Mouse (Mus musculus) NIH3T3 (cell line): ENCODE results near the gene Mfsd9.
"Not testable (repeated sequence)": the region's sequence is repeated elsewhere in the genome, so short reads cannot be mapped to it uniquely, and the experiment has no call there.

Experiments
- DNase-seq: peaks from one replicate; pipeline ENCODE4 v3.0.0-alpha.2; 2012; ENCODE audit warnings: low read depth

The Mfsd9 gene

DNA sequence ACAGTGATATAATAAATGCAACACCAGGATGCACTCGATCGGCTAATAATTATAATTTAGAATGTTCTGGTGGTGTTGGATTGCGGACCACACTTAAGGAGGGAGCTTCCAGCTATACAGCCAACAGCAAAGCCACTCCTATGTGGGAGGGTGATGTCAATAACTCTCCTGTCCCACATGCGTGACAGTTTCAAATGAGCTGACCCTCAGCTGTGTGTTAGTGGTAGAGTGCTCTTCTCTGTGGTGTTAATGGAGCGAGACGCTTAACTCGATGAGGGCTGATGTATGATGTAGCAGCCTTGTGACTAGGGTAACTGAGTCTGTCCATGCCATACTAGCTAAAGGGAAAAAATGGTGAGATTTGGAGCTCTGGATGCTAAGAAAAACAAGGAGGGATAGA lies 7.0 kb downstream of the Mfsd9 start:
- DNase-seq = no peak

DNA sequence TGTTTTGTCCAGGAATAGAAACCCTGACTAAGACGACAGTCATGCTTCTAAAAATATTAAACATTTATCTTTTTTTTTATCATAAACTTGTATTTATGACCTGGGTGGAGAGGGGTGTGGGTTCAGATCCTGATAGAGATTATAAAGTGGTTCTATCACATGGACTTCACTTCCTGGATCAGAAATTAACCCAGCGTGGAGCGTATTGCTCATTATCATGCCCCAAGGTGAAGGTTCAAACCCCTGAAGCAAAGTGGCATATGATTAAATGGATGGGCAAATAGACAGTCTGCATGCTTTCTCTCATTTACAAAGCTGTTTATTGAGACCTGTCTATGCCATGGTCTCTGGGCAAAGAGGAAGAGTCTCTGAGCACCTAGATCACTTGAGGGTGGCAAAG lies 13.7 kb downstream of the Mfsd9 start:
- no peak for DNase-seq

DNA sequence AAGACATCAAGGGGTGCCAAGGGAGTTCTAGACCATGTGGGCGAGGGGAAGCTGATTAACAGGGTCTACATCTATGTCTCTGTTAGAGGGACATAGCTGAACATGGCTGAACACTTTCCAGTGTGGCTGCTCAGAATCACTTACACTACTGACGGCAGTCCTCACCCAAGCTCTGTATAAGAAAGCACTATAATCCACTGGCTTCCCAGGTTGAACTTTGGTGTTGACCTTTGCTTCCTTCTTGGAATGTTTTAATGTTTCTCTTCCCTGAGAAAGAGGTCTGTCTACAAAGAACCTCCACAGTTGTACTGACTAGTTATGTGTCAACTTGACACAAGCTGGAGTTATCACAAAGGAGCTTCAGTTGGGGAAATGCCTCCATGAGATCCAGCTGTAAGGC lies 14.4 kb downstream of the Mfsd9 start:
- no peak for DNase-seq

DNA sequence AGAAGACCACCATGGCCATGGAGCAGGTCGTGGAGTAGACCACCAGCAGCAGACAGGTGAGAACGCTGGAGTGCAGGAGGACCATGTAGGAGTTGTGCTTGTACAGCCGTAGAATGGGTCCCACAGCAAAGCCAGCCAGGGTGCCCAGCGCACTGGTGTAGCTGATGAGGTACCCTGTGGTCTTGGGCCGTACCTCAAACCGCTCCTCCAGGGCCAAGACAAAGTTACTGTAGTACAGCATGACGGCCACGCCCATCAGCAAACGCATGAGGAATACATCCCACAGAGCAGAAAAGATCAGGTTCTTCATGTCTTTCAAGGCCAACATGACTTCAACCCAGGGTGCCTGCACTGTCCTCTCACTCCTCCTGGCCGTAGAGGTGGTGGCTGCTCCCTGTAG lies 16.4 kb downstream of the Mfsd9 start:
- no peak for DNase-seq

DNA sequence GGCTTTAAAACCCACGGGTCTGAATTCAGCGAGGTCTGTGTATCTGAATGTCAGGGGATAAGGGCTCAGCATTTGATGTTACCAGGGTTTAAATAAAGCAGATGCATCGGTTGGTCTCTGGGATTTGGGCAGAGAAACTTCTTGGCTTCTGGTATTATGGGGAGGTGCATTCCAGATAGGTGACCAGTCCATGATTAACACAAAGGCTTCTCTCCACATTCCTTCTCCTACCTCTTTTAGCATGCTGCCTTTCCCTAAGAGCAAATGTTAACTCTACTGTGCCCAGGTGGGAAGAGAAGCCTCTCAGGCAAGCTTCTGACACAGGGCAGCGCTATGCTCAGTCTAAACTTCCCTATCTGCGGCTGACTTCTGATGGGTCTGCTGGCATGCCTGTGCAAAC lies 17.3 kb downstream of the Mfsd9 start:
- DNase-seq = peak; percentile 32

DNA sequence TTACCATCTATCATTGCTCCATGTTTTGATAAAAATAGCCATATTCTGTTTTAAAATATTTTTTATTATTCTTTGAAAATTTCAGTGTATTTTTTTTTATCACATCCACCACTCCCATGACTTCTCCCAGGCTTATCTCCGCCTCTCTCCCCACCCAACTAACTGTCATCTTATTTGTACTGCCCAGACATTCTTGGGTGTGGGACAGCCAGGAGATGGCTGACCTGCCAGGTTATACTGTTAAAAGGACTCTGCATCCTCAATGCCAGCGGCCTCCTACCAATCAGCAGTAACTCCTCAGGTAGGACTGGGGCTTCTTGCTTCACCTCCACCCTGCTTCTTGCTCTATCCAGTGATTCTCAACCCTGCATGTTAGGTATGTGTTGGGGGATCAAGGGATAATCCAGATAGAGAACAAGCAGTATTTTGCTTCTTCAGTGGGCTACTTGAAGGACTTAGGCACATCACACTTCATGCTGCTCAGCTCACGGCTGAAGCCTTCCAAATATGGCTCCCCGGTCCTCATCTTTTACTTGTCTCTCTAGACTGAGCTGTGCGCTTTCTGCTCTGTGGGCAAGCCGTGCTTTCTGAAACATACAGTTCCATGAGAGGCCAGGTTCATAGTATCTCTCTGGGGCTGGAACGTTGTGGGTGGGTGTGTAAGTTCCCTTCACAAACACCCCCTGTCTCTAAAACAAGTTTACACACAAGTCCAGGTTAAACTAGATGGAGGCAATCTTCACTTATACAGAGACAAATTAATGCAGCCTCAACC lies 19.1 kb downstream of the Mfsd9 start:
- no peak for DNase-seq

DNA sequence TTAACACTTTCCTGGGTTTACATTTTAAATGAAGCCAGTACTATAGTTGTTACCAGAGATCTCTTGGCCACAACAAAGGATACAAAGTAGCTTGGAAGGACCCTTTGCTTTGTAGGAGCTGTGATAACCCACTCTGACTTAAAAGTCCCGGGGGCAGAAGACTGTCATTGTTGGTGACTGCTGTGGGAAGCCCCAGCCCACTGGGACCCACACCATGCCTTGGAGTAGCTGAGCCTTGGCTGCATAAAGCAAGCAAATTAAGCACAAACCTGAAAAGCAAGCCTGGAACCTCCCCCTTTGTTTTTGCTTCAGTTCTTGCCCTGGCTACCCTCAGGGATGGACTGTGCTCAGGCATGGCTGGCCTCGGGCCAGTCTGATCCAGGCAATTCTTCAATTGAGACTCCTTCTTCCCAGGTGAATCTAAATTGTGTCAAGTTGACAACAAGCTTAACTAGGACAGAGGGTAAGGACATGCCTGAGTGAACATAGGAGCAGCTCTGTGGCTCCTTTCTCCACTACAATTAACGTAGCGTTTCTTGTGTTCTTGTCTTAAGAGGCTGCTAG lies 21.1 kb downstream of the Mfsd9 start:
- no peak for DNase-seq

DNA sequence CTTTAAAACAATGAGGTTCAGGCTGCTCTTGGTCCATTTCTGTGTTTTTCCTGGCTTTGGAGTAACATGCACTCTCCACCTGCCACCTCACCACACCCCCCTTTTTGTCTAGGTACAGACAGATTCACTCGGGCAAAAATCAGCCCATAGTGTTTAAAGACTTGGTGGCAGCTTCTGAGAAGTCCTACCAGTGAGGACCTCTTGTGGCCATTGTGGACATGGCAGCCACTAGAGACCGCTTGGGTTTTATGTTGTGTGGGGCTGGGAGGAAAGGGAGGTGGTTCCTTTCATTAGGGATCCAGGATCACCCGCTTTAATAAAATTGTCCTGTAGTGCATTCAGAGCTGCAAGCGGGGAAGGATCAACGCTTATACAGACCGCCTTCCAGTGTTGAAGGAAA lies 21.9 kb downstream of the Mfsd9 start:
- peak; percentile 46 for DNase-seq

DNA sequence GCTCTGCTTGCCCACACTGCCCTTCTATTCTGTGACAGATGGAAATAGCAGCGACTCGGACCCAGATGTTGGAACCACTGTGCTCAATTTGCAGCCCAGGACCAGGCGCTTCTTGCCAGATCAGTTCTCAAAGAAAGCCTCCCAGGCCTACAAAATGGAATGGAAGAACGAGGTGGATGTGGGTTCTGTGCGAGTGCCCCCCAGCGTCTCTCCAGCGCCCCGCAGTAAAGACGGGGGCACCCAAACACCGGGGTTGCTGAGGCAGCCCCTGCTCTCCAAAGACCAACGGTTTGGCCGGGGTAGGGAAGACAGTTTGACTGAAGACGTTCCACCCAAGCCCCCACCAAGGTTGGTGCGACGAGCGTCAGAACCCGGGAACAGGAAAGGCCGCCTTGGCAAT lies 22.9 kb downstream of the Mfsd9 start:
- no peak for DNase-seq

DNA sequence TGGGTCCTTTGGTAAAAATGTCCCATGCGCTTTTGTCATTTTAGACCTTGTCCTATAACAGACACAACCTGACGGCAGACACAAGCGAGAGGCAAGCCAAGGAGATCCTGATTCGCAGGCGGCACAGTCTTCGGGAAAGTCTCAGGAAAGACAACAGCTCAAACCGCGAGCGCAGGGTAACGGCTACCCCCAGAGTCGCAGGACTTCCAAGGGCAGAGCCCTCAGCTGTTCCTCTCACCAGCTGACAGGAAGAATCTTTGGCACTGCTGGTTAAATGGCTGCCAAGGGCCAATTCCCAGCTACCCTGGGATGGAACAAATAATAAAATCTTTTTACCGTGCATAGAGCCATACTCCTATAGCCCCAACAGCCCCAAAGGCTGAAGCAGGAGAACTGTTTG lies 25.0 kb downstream of the Mfsd9 start:
- no peak for DNase-seq

DNA sequence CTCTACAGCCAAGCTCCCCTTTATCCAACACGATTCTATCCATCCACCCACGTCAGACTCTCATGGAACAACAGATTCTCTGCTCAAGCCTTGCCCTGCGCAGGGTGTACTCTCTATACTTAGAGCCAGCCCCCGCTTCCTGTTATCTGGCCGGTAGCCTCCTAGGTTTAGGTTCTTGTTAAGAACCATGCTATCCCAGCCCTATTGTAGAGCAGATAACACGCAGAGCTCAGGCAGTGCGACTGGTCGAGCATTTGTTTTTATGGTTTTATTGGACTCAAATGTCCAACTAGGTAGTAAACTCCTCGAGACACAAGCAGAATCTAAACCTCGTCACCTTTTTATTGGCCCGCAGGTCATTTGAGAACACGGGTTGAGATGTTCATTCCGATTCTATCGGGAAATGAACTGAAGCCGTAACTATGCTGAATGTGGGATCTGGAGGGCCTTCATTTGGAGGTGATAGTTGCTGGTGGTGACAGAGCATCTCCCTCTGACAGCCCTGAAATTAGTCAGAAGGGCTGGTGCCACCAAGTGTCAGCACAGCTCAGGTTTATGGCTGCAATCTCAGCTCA lies 25.7 kb downstream of the Mfsd9 start:
- DNase-seq = no peak

DNA sequence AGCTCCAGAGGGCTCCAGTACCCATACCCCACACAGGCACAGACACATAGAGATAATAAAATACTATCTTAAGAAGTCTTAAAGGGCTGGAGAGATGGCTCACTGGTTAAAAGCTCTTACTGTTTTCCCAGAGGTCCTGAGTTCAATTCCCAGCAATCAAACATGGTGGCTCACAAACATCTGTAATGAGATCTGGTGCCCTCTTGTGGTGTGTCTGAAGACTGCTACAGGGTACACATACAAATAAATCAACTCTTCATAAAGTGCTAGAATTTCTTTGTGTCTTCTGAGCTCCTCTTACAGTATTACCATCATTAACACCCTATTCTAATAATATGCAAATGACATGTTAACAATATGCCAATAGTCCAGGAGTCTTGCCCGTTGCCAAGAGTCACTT lies 26.4 kb downstream of the Mfsd9 start:
- no peak for DNase-seq

DNA sequence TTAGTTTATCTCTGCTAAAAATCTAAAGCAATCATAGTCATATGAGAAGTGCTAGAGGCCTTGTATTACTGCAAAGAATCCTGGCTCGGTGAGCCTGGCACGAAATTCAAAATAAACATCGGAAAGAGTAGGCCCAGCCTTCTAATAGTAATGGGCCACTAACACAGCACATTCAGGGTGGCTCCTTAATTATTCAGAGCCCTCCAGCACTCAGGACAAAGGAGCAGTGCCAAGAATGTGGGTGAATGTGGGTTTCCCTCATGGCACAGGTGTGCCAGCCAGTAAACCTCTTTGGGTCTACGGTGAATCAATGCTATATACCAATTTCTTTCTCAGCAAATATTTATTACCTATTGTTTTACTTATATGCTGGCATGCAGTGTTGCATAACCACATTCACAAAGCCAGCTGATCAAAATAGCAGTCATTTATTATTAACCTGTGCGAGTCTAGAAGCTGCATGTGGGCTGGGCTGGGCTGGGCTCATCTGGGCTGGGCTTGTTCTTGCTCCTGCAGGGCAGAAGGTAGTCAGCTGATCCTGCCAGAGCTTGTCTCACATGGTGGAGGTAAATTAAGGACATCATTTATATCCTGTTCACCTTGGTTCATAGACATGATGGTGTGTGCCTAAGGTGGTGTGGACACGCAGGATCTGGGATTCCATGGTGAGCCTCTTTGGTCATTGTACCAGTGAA lies 30.6 kb downstream of the Mfsd9 start:
- no peak for DNase-seq

DNA sequence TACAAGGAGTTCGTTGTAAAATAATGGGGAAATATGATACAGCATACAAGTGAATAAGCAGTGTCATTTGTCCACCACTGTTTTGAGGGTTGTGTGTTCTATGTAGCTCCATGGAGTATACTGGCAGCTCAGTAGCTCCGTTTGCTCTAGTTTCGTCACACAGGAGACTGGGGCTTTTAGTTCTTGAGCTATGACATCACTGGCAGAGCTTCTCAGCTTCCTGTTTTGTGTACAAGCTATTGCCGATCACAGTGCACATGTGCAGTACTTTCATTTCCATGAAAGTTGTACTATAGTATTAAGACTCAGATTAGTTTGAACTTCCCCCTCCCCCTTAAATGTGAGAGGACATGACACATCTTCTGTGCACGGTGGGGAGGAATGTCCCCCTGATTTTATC lies 44.4 kb downstream of the Mfsd9 start:
- DNase-seq = no peak

DNA sequence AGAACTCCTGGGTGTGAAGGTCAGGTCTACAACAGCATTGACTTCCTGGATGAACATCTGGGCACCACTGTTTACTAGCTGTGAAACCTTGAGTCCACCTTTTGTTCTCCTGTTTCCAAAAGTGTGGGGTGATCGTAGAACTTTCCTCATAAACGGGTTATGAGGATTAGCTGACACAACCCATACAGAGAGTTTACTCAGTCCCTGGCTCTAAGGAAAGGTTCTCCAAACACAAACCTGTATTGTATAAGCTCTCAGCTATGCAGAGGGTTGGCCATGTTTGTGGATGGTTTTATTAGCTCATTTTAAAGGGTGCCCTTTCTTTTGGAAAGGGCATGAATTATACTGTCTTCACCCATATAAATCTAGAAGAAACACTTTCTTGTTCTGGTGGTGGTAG lies 49.7 kb downstream of the Mfsd9 start:
- no peak for DNase-seq

DNA sequence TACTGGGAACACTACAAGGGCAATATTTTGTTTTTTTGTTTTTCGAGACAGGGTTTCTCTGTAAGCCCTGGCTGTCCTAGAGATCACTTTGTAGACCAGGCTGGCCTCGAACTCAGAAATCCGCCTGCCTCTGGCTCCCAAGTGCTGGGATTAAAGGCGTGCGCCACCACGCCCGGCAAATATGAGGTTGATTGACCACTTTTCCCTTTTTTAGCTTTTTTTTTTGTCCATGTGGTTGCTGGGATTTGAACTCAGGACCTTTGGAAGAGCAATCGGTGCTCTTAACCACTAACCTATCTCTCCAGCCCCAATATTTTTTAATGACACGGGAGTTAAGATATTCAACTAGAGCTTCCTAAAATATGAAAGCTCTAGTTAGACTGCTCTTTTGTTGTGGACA lies 52.2 kb downstream of the Mfsd9 start:
- DNase-seq = not testable (repeated sequence)

DNA sequence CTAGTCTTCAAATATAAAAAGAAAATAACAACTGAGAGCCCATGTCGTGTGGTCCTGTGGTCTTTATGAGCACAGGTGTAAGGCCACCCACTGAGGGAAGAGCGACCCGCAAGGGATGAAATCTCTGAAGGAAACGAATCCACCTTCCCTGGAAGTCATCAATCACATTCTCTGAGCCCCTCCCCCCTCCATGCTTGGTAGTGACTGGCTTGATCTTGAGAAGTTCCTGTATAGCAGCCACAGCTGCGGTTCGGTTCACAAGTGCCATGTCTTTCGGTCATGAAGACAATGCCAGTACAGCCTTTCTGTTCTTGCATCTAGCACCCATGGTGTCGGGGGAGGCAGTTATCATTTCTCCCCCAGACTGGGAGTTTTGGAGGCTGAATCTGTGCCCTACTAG lies 52.8 kb downstream of the Mfsd9 start:
- DNase-seq = no peak

DNA sequence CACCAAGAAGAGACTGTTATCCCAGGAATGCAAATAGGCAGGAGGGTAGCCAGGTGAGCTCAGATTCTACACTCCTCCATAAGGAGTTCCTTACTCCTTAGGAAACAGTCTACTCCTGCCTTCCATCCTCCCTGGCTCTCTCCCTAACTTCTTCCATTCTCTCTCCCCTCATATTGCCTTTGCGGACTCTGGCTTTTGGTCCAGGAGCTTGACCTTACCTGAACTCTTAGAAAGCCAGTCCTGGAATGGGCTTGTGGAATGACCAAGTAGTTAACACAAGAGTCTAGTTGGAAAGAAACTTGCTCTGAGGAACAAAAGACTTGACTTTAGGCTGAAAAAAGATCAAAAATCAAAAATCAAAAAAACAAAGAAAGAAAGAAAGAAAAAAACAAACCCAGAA lies 61.9 kb downstream of the Mfsd9 start:
- no peak for DNase-seq

DNA sequence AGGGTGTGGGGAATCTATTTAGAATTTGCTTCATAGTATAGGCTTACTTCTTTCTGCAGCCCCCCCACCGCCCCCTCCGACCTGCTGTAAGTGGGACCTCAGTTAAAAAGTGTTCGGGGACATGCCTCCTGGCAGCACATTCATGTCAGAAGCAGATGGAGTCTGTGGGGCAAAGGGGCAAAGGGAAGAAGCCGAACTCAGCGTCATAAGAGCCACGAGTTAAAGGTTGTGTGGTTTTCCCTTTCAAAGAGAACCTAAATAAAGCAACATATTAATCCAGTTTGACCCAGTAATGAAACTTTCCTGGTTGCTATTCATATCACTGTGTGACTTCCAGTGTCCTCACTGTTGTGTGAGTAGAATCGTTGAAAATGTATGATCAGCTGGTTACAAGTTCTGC lies 63.1 kb downstream of the Mfsd9 start:
- no peak for DNase-seq

DNA sequence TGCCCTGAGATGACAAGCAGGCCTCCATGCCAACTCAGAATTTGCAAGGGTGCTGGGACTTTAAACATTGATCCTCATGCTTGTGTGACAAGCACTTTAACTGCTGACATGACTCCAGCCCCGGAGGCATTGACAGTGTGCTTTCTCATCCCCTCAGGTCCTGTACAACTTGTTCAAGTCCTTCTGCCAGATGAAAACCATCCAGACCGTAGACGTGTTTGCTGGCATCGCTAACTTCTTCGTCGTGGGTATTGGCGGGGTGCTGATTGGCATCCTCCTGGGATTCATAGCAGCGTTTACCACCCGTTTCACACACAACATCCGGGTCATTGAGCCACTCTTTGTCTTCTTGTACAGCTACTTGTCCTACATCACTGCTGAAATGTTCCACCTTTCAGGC lies 64.4 kb downstream of the Mfsd9 start:
- DNase-seq = no peak
